Mouse (Mus musculus) ovary, postnatal 36 days (tissue): Measurements from ENCODE around the gene Cntnap2.
A peak's percentile ranks its signal among the peaks of the same experiment; 100 is the strongest.

Experiments used
- DNase-seq: peaks from one replicate; pipeline ENCODE4 v3.0.0; 2022; ENCODE audit warnings: low spot score, mixed read lengths

Cntnap2 gene

DNA sequence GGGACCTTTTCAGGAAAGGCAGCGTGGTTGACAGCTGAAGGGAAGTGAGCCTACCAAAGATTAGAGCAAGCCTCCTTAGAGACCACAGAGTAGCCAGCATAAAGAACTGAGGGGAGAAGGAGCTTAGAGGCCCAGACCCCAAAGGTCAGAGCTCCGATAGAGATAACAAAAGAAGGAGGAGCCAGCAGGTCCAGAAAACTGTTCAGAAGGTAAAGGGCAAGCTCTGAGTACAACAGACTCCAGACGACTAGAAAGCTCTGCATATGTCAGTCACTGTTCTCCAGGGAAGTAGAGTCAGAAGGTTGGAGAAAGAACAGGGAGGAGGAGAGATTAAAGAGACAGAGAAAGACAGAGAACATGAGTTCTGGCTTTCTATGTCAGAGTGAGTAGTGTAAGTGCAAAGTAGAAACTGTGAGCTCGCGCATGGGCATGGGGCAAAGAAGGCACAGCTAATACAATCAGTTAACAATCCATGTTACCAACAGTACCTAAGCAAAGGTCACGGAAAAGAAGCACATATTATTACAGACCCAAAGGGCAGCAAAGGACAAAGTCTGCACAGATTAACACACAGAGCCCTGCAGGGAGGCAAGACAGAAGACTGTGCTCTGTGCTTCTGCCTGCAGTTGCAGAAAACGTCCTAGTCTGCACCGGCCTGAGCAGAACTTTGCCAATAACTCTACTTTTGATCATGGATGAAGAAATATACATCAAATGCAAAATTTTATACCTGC is 2247.1 kb downstream of the Cntnap2 start:
- no peak for DNase-seq

DNA sequence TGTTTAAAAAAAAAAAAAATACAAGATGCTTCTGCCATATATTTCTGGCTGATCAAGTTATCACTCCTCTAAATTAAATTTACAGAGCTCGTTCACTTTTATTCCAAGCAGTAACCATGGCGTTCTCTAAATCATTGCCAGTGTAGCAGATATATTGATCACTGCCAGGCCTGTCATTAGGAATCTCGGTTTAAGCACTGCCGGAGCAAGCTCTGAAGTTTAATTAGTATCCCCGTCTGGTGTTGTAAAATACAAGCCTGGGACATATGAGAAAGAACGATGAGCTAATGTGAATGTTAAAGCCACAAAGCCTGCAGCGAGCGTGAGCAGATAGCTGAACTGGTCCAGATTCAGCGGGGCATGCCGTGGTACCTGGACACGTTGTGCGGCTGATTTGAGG is 2247.8 kb downstream of the Cntnap2 start:
- no peak for DNase-seq

GRCm38 (mm10) chr6:47314507-47315334 is 2255.6 kb downstream of the Cntnap2 start:
- peak; percentile 5 for DNase-seq

DNA sequence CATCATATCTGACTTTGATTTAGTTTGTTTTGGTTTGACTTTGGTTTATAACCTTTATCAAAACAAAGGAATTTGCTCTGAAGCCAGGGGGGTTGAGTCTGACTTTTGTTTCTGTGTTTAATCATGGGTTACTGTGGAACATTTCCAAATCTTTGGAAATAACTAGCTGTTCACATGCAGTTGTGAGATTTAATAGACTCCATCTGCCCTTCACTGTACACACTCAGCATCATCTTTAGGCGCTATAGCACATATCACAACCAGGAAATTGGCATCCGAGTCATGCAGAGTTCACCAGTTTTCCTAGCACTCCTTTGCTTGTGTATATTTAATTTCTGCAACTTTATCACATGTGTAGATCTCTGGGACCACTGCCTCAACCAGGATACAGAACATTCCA is 2256.3 kb downstream of the Cntnap2 start:
- no peak for DNase-seq

- no peak for DNase-seq
These were observed 2258.1 kb downstream of the Cntnap2 start for GRCm38 (mm10) chr6:47317253-47317652.

GRCm38 (mm10) chr6:47318705-47319104 is 2259.5 kb downstream of the Cntnap2 start:
- DNase-seq, result no peak

GRCm38 (mm10) chr6:47319309-47319983 is 2260.3 kb downstream of the Cntnap2 start:
- DNase-seq, result no peak

- no peak for DNase-seq
These were observed 2264.1 kb downstream of the Cntnap2 start for GRCm38 (mm10) chr6:47323169-47323835.

DNA sequence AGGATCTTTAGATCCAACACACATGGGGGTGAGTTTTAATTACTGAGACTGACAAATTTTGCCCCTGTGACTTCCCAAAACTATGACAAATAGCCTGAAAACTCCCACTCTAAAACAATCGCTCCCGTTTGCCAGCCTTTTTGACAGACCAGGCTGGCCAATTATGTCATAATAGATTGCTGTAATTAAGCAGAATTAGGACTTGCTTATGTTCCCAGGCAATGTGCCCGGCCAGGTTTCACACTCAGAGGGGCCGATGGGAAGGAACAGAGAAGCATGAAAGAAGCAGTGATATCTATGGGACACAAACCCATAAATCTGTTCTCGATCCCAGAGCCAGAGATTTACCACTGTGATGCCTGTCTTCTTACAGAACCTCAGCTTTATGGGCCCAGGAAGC is 2264.7 kb downstream of the Cntnap2 start:
- no peak for DNase-seq

GRCm38 (mm10) chr6:47328281-47328680 is 2269.1 kb downstream of the Cntnap2 start:
- DNase-seq, result no peak

DNA sequence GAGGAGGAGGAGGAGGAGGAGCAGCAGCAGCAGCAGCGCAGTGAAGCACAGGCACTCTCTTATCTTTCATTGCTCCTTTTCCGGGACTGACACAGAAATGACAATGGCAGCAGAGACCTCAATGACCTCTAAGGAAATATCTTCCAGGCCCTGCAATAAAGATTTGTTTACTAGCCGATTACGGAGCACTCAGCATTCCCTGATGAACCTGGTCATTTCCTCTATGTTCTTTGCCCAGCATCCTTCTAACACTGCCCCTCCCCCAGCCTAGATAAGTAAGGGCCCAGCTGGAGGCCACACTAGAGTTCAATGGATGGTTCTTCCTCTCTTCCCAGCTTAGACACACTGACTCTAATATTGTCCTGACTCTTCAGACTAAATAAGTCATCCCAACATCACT is 2270.1 kb downstream of the Cntnap2 start:
- no peak for DNase-seq

DNA sequence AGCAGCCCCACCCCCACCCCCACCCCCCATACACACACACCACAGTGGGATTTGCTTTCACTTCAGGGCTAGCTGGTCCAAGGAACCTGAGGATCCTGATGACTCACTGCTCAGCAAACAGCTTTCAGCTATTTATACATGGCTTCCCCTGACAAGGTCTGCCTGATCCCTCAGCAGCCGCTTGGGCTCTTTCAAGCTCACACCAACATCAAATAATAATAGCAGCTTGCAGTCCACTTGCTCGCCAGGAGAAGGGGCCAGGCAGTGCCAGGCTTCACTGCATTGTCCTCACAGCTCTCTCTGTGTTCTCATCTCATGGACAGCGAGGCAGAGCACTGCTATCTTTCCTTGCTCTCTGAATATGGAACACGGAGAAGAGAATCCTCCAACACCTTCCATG is 2273.9 kb downstream of the Cntnap2 start:
- no peak for DNase-seq

DNA sequence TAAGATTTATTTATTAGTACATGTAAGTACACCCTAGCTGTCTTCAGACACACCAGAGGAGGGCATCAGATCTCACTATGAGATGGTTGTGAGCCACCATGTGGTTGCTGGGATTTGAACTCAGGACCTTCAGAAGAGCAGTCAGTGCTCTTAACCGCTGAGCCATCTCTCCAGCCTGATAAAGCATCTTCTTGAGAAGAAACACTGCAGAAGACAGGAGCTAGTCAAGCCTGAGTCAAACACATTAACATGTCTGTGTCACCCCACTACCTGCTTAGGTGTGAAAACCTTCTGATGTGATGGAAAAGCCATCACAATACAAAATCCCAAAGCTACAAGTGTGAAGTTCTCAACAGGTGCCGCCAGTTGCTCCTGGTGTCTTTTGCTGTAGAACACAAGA is 2275.2 kb downstream of the Cntnap2 start:
- no peak for DNase-seq

DNA sequence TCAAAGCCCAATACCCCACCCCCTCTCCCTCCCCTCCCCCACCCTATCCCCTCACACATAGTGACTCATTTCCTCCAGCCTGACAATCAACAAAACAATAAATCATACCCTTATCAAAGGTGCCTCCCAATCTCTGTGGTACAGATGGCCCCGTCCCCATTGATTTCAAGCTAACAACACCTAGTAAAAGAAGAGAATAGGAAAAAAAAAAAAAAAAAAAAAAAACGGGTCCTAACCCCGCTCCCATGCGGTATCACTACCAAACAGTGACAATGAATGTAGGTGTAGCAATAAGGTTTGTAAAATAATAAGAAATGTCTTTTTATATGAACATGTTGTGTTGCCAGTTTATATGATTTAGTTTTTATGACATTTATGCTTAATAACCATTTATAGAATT is 2278.1 kb downstream of the Cntnap2 start:
- DNase-seq, result no peak

DNA sequence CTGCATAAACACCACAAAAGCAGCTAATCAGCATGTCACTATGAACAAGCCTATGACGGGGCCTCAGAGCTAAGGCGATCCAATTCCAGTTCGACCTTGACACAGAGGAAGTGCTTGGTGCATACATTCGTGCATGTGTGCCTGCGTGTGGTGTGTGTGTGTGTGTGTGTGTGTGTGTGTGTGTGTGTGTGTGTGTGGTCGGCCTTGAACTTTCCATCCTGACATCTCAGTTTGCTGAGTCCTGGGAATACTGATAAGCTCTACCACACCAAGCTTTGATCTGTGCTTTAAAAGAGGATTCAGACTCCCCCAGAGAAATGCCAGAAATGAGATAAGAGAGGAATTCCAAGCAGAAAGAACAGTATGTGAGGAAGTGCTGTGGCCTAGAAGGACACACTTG is 2279.0 kb downstream of the Cntnap2 start:
- DNase-seq, result peak; percentile 4

- no peak for DNase-seq
These were observed 2281.8 kb downstream of the Cntnap2 start for GRCm38 (mm10) chr6:47340813-47341502.

DNA sequence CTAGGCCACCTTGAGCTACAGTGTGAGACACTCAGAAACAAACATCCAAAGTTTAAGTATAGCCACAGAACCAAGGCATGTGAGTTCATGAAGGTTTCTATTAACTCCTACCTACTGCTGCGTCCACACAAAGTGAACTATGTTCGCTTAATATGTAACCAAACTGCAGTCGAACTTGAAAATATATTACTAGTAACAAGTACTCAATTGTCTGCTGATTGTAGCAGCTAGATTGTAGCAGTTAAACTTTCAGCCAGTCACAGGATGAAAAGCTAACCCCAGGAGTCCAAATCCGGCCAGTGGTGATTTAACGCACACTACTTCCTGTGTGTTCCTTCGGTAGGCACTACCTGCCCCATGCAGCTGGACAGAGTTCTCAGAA is 2282.3 kb downstream of the Cntnap2 start:
- no peak for DNase-seq

DNA sequence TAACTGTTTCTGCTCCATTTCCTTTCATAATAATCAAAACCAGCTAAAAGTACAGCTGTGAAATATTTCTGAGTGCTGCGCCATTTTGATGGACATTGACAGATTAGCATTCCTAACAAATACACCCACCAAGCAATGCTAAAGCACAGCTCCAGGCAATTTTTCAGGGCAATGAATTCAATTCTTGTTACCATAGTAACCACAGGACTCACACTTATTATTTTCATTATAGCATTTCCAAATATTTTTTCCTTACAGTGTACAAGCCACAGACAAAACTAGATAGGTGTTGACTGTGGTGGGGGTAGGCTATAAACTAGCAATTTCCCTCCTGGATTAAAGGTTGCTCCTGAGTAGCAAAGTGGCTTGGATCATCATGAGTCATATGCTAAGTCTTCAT is 2284.1 kb downstream of the Cntnap2 start:
- DNase-seq, result no peak

- no peak for DNase-seq
These were observed 2285.5 kb downstream of the Cntnap2 start for GRCm38 (mm10) chr6:47344696-47345095.

- DNase-seq, result no peak
These were observed 2291.0 kb downstream of the Cntnap2 start for GRCm38 (mm10) chr6:47350100-47350690.
